Mouse (Mus musculus): Measurements from ENCODE around the gene Pdzk1ip1.

DNA sequence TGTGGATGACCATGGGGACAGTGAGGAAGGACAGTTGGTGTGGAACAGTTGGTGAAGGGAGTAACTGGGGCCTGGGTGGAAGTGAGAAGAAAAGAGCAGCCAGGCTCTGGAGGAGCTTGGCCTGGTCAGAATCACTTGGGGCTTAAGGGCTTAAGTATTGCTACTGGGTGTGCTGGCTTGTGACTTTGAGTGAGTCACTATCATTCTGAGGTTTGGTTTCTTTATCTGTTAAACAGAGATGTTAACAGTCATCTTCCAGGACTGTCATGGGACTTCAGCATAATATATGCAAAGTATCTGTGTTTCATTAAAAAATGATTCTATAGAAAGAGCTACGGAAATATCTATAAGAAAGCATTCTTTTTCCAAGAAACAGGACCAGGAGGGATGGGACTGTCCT lies 13.7 kb upstream of the Pdzk1ip1 start:
- TF ChIP-seq CTCF (IDR thresholded peaks at IDR 0.05; ENCODE audit: extremely low read depth, insufficient read length, insufficient replicate concordance, low read depth, low read length), result no peak
- no peak for TF ChIP-seq POLR2A (IDR thresholded peaks at IDR 0.05; ENCODE audit: low read depth, low read length)

Measured in small intestine, adult 2 months (tissue).